Mouse (Mus musculus) liver, postnatal 0 days (tissue): ENCODE data around the gene Timm44. TPM values are rescaled to one million over a fixed set of nuclear protein-coding genes. Genes with fewer than 3 reads are reported as not detected.

Source experiments
- ATAC-seq: fragments of 200-750 bp; cut with Nextera tagmentation; 2 replicates; pipeline ENCODE4 v1.8.0; 2017; ENCODE audit warnings: mild to moderate bottlenecking, moderate library complexity
- DNase-seq: peaks from one replicate; pipeline ENCODE4 v3.0.0-alpha.2; 2016
- H3K27ac ChIP-seq: fragments of 300-500 bp; sonication (generic); 2 replicates; pipeline ENCODE4 v1.5.1; 2014; ENCODE audit warnings: antibody characterized with exemption, moderate library complexity, mild to moderate bottlenecking, low read depth
- H3K27me3 ChIP-seq: fragments of 300-500 bp; sonication (generic); 2 replicates; pipeline ENCODE4 v1.6.1; 2014; ENCODE audit warnings: low read length, control low read depth, mixed read lengths; ENCODE audit not compliant: insufficient read depth
- H3K36me3 ChIP-seq: fragments of 300-500 bp; sonication (generic); replicated peaks from 2 replicates; pipeline ENCODE4 v1.6.1; 2014; ENCODE audit warnings: mild to moderate bottlenecking, control low read depth, low read length, moderate library complexity, mixed read lengths; ENCODE audit not compliant: insufficient read depth
- H3K4me1 ChIP-seq: fragments of 300-500 bp; sonication (generic); 2 replicates; pipeline ENCODE4 v1.6.1; 2014; ENCODE audit warnings: antibody characterized with exemption, mild to moderate bottlenecking, control low read depth; ENCODE audit not compliant: insufficient read depth
- H3K4me2 ChIP-seq: fragments of 300-500 bp; sonication (generic); 2 replicates; pipeline ENCODE4 v1.6.1; 2014; ENCODE audit warnings: low read depth, mild to moderate bottlenecking, low read length, moderate library complexity, mixed read lengths
- H3K4me3 ChIP-seq: fragments of 300-500 bp; sonication (generic); 2 replicates; pipeline ENCODE4 v1.5.1; 2014; ENCODE audit warnings: low read depth, low read length
- H3K9ac ChIP-seq: fragments of 300-500 bp; sonication (generic); replicated peaks from 2 replicates; pipeline ENCODE4 v1.6.1; 2014; ENCODE audit warnings: mild to moderate bottlenecking, moderate library complexity
- H3K9me3 ChIP-seq: fragments of 300-500 bp; sonication (generic); 2 replicates; pipeline ENCODE4 v1.6.1; 2016; ENCODE audit warnings: mild to moderate bottlenecking, control low read depth, low read length, mixed read lengths
- CTCF ChIP-seq: sonication (generic); IDR thresholded peaks from 2 replicates; pipeline ENCODE4 v1.5.1; 2016; ENCODE audit warnings: antibody characterized with exemption, low read depth
- EP300 ChIP-seq: IDR thresholded peaks from 2 replicates; pipeline ENCODE4 v1.6.1; 2016; ENCODE audit warnings: antibody characterized with exemption, low read depth, mild to moderate bottlenecking
- WGBS: fragments of 180-500 bp; shearing (Covaris S2); extraction: QIAGEN DNeasy Blood & Tissue Kit; methylation state at CpG from one replicate; pipeline ENCODE4 v1.1.7; 2014; ENCODE audit not compliant: insufficient replicate concordance; 5-methylcytosine and 5-hydroxymethylcytosine counted together
- polyA plus RNA-seq: library from polyadenylated mRNA; unstranded; fragments of >200 nt; fragmentation: Nextera tagmentation; extraction: Ambion mirVana; gene quantifications from 2 replicates; pipeline ENCODE4 v1.2.1, GENCODE M21; 2015

The Timm44 gene
- polyA plus RNA-seq, 1 experiment from 2014 or later, result 28.1 TPM

GRCm38 (mm10) chr8:4229784-4230183, 45.9 kb downstream of the Timm44 start:
- 58% methylated on average over 5 of the region's 5 CpGs for WGBS
- peaks cover 18% of the 10 kb centered on the region for H3K27me3 ChIP-seq

GRCm38 (mm10) chr8:4227919-4228318, 47.8 kb downstream of the Timm44 start:
- H3K9ac ChIP-seq, result no peak overlapping the region
- no peak overlapping the region for H3K27ac ChIP-seq
- WGBS, result 79% methylated on average over 4 of the region's 4 CpGs
- peaks cover 18% of the 10 kb centered on the region for H3K27me3 ChIP-seq
- H3K9me3 ChIP-seq, result no peaks in the 10 kb centered on the region
- DNase-seq, result no peak
- no peaks in the 10 kb centered on the region for H3K36me3 ChIP-seq
- ATAC-seq, result no peak
- TF ChIP-seq EP300 (no peak), CTCF (no peak)
- H3K4me2 ChIP-seq, result no peak overlapping the region
- peaks cover 4% of the 10 kb centered on the region; the same call in 1 of the 2 replicates for H3K4me1 ChIP-seq
- H3K4me3 ChIP-seq, result no peak overlapping the region

More at GRCm38 (mm10) chr8:4229784-4230183, 45.9 kb downstream of the Timm44 start:
- H3K4me2 ChIP-seq, result no peak overlapping the region
- H3K4me3 ChIP-seq, result no peak overlapping the region
- DNase-seq, result no peak
- H3K9ac ChIP-seq, result no peak overlapping the region
- no peaks in the 10 kb centered on the region for H3K9me3 ChIP-seq
- TF ChIP-seq EP300 (no peak), CTCF (no peak)
- no peak for ATAC-seq
- H3K4me1 ChIP-seq, result peaks cover 4% of the 10 kb centered on the region; the same call in 1 of the 2 replicates
- no peak overlapping the region for H3K27ac ChIP-seq
- no peaks in the 10 kb centered on the region for H3K36me3 ChIP-seq

- peak; percentile 49 for DNase-seq
- Histone ChIP-seq H3K4me1 (peaks cover 4% of the 10 kb centered on the region; the same call in 1 of the 2 replicates), H3K27me3 (peaks cover 18% of the 10 kb centered on the region), H3K9me3 (no peaks in the 10 kb centered on the region), H3K9ac (peak within 1 kb of the TSS; percentile 54), H3K27ac (no peak within 1 kb of the TSS), H3K36me3 (no peaks in the 10 kb centered on the region), H3K4me2 (peak within 1 kb of the TSS; percentile 67), H3K4me3 (peak within 1 kb of the TSS; percentile 22)
- TF ChIP-seq EP300 (no peak), CTCF (no peak)
- ATAC-seq, result peak; percentile 70
- WGBS, result 11% methylated on average over 31 of the region's 33 CpGs
Measured at GRCm38 (mm10) chr8:4226739-4227347, 48.9 kb downstream of the Timm44 start, which contains the start of gene Lrrc8e. Lrrc8e (plus strand) TSS chr8:4226827.

GRCm38 (mm10) chr8:4226323-4226722, 49.4 kb downstream of the Timm44 start:
- ATAC-seq (no peak; the same call in 1 of the 2 replicates), DNase-seq (no peak)
- Histone ChIP-seq H3K27me3 (peaks cover 18% of the 10 kb centered on the region), H3K4me1 (peaks cover 4% of the 10 kb centered on the region; the same call in 1 of the 2 replicates), H3K27ac (no peak overlapping the region), H3K4me2 (peak overlapping the region; percentile 67), H3K4me3 (peak overlapping the region; percentile 22; the same call in 1 of the 2 replicates), H3K36me3 (no peaks in the 10 kb centered on the region), H3K9ac (no peak overlapping the region), H3K9me3 (no peaks in the 10 kb centered on the region)
- no peak for TF ChIP-seq EP300
- TF ChIP-seq CTCF, result no peak
- whole genome bisulfite sequencing, result 26% methylated on average over 4 of the region's 4 CpGs

- peaks cover 7% of the 10 kb centered on the region; the same call in 1 of the 2 replicates for H3K4me1 ChIP-seq
- H3K36me3 ChIP-seq, result no peaks in the 10 kb centered on the region
- ATAC-seq, result no peak
- H3K27me3 ChIP-seq, result peaks cover 27% of the 10 kb centered on the region
- no peaks in the 10 kb centered on the region for H3K9me3 ChIP-seq
- H3K9ac ChIP-seq, result no peak overlapping the region
- no peak for DNase-seq
- H3K4me3 ChIP-seq, result no peak overlapping the region
- no peak overlapping the region for H3K27ac ChIP-seq
- no peak overlapping the region for H3K4me2 ChIP-seq
- TF ChIP-seq CTCF (no peak), EP300 (no peak)
Measured at GRCm38 (mm10) chr8:4222059-4222458, 53.7 kb downstream of the Timm44 start.

- Histone ChIP-seq H3K27me3 (peaks cover 37% of the 10 kb centered on the region), H3K27ac (no peak overlapping the region), H3K4me1 (peaks cover 14% of the 10 kb centered on the region; the same call in 1 of the 2 replicates), H3K9me3 (no peaks in the 10 kb centered on the region), H3K4me2 (no peak overlapping the region), H3K4me3 (no peak overlapping the region), H3K9ac (no peak overlapping the region), H3K36me3 (no peaks in the 10 kb centered on the region)
- DNase-seq (no peak), ATAC-seq (no peak)
- WGBS, result 85% methylated on average over 3 of the region's 3 CpGs
- TF ChIP-seq CTCF (no peak), EP300 (no peak)
Measured at GRCm38 (mm10) chr8:4219617-4220016, 56.1 kb downstream of the Timm44 start.
